Mouse (Mus musculus): Measurements from ENCODE around the gene Ildr2.

DNA sequence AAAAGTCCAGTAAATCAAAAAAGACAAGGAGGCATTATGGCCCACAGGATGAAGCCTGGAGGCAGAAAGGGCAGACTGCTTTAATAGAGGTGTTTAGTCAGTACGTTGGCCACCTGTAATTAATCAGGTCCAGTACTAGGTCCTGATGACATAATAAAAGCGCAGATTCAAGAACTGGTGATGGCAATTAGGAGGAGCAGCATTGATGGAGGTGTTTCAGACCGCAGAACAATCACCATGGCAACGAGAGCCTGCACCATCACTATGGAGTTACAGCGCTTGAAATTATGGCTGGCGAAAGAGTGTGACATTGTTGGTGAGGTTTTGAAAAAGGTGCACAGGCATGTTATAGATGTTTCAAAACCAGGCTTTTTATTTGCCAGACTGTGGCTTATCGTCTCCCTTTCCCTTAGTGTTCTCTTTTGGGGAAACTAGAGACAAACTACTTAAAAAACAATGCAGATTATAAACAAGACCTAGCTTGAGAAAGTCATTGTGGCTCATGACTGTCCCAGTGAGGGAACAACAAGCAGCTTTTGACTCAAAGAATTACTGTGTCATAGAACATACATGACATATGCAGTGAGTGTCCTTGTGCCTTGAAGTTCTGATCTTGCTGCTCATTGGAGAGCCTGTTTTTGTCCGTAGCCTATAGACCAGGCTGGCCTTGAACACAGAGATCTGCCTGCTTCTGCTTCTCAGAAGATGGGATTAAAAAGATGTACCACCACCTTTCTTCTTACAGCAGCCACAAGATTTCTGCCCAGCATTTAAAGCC lies 90.5 kb downstream of the Ildr2 start:
- TF ChIP-seq CTCF (IDR thresholded peaks at IDR 0.05; ENCODE audit: low read depth, low read length) (no peak), POLR2A (IDR thresholded peaks at IDR 0.05; ENCODE audit: borderline replicate concordance, low read depth, low read length) (no peak)

Data from bone marrow macrophage, adult 2 months (primary cell).